Mouse (Mus musculus) heart, embryonic 11.5 days (tissue): ENCODE measurements around the gene Phf19. TPM values are rescaled to one million over a fixed set of nuclear protein-coding genes. Genes with fewer than 3 reads are reported as not detected.
A peak's percentile ranks its signal among the peaks of the same experiment; 100 is the strongest.

Source experiments
- ATAC-seq: fragments of 200-750 bp; cut with Nextera tagmentation; replicated peaks from 2 replicates; pipeline ENCODE4 v1.8.0; 2017; ENCODE audit warnings: moderate library complexity; ENCODE audit not compliant: insufficient number of reproducible peaks, low FRiP score, low TSS enrichment
- H3K27ac ChIP-seq: fragments of 300-500 bp; sonication (generic); 2 replicates; pipeline ENCODE4 v1.5.1; 2014; ENCODE audit warnings: mild to moderate bottlenecking, low read depth, low read length
- H3K27me3 ChIP-seq: fragments of 300-500 bp; sonication (generic); 2 replicates; pipeline ENCODE4 v1.6.1; 2014; ENCODE audit warnings: mild to moderate bottlenecking, low read length, mixed read lengths; ENCODE audit not compliant: control insufficient read depth, insufficient read depth
- H3K36me3 ChIP-seq: fragments of 300-500 bp; sonication (generic); 2 replicates; pipeline ENCODE4 v1.6.1; 2014; ENCODE audit warnings: mild to moderate bottlenecking, low read length, moderate library complexity, mixed read lengths; ENCODE audit not compliant: control insufficient read depth, insufficient read depth
- H3K4me1 ChIP-seq: fragments of 300-500 bp; sonication (generic); 2 replicates; pipeline ENCODE4 v1.6.1; 2014; ENCODE audit warnings: low read length; ENCODE audit not compliant: control insufficient read depth, insufficient read depth
- H3K4me2 ChIP-seq: fragments of 300-500 bp; sonication (generic); 2 replicates; pipeline ENCODE4 v1.6.1; 2014; ENCODE audit warnings: mild to moderate bottlenecking, moderate library complexity
- H3K4me3 ChIP-seq: fragments of 300-500 bp; sonication (generic); 2 replicates; pipeline ENCODE4 v1.5.1; 2014; ENCODE audit warnings: low read depth, low read length
- H3K9ac ChIP-seq: fragments of 300-500 bp; sonication (generic); 2 replicates; pipeline ENCODE4 v1.6.1; 2014; ENCODE audit warnings: mild to moderate bottlenecking, low read depth, low read length, moderate library complexity
- H3K9me3 ChIP-seq: fragments of 300-500 bp; sonication (generic); replicated peaks from 2 replicates; pipeline ENCODE4 v1.6.1; 2016; ENCODE audit warnings: low read length; ENCODE audit not compliant: control insufficient read depth
- WGBS: fragments of 180-500 bp; shearing (Covaris S2); extraction: QIAGEN DNeasy Blood & Tissue Kit; methylation state at CpG from one replicate; pipeline ENCODE4 v1.1.7; 2014; ENCODE audit not compliant: insufficient replicate concordance; 5-methylcytosine and 5-hydroxymethylcytosine counted together
- polyA plus RNA-seq: library from polyadenylated mRNA; unstranded; fragments of >200 nt; fragmentation: Nextera tagmentation; extraction: Ambion mirVana; gene quantifications from 2 replicates; pipeline ENCODE4 v1.2.1, GENCODE M21; 2014

Phf19 gene
- polyA plus RNA-seq, 1 experiment from 2014 or later, result 2.7 TPM

GRCm38 (mm10) chr2:34874816-34875345 is 38.9 kb downstream of the Phf19 start, which contains the start of gene Psmd5:
Psmd5 (minus strand) TSS chr2:34874968.
- Histone ChIP-seq H3K4me3 (peak within 1 kb of the TSS; percentile 36), H3K9me3 (no peaks in the 10 kb centered on the region), H3K36me3 (no peaks in the 10 kb centered on the region), H3K4me2 (peak within 1 kb of the TSS; percentile 68), H3K4me1 (peaks cover 11% of the 10 kb centered on the region), H3K27me3 (peaks cover 15% of the 10 kb centered on the region), H3K9ac (peak within 1 kb of the TSS; percentile 59), H3K27ac (no peak within 1 kb of the TSS)
- 7% methylated on average over 8 of the region's 8 CpGs for WGBS
- ATAC-seq, result no peak

- H3K27me3 ChIP-seq, result peaks cover 15% of the 10 kb centered on the region
- ATAC-seq, result no peak
- peak within 1 kb of the TSS; percentile 59 for H3K9ac ChIP-seq
- H3K36me3 ChIP-seq, result no peaks in the 10 kb centered on the region
- H3K9me3 ChIP-seq, result no peaks in the 10 kb centered on the region
- peak within 1 kb of the TSS; percentile 36 for H3K4me3 ChIP-seq
- H3K4me2 ChIP-seq, result peak within 1 kb of the TSS; percentile 68
- no peak within 1 kb of the TSS for H3K27ac ChIP-seq
- under 1% methylated on average over 14 of the region's 14 CpGs for WGBS
- H3K4me1 ChIP-seq, result peaks cover 18% of the 10 kb centered on the region
These were observed 39.6 kb downstream of the Phf19 start, which contains the start of gene Cutal for GRCm38 (mm10) chr2:34874271-34874670. Cutal (plus strand) TSS chr2:34874396.

- under 1% methylated on average over 67 of the region's 67 CpGs for WGBS
- peak; percentile 96 for ATAC-seq
- no peaks in the 10 kb centered on the region for H3K9me3 ChIP-seq
- peaks cover 20% of the 10 kb centered on the region for H3K4me1 ChIP-seq
- peak overlapping the region; percentile 93 for H3K27ac ChIP-seq
- no peaks in the 10 kb centered on the region for H3K36me3 ChIP-seq
- H3K4me2 ChIP-seq, result peak overlapping the region; percentile 66
- peak overlapping the region; percentile 89 for H3K4me3 ChIP-seq
- H3K9ac ChIP-seq, result peak overlapping the region; percentile 98
- H3K27me3 ChIP-seq, result peaks cover 15% of the 10 kb centered on the region
These were observed 43.0 kb downstream of the Phf19 start for GRCm38 (mm10) chr2:34870520-34871474.

- peaks cover 20% of the 10 kb centered on the region for H3K4me1 ChIP-seq
- no peaks in the 10 kb centered on the region for H3K9me3 ChIP-seq
- no peak for ATAC-seq
- H3K9ac ChIP-seq, result peak overlapping the region; percentile 62; the same call in 1 of the 2 replicates
- peak overlapping the region; percentile 89 for H3K4me3 ChIP-seq
- H3K27ac ChIP-seq, result peak overlapping the region; percentile 46
- peak overlapping the region; percentile 66 for H3K4me2 ChIP-seq
- WGBS, result 36% methylated on average over 5 of the region's 5 CpGs
- peaks cover 9% of the 10 kb centered on the region for H3K36me3 ChIP-seq
- H3K27me3 ChIP-seq, result peaks cover 12% of the 10 kb centered on the region
These were observed 44.1 kb downstream of the Phf19 start for GRCm38 (mm10) chr2:34869680-34870079.

- H3K9me3 ChIP-seq, result no peaks in the 10 kb centered on the region
- 73% methylated on average over 8 of the region's 8 CpGs for WGBS
- H3K9ac ChIP-seq, result no peak overlapping the region
- H3K27ac ChIP-seq, result no peak overlapping the region
- no peaks in the 10 kb centered on the region for H3K4me1 ChIP-seq
- no peaks in the 10 kb centered on the region for H3K27me3 ChIP-seq
- H3K4me2 ChIP-seq, result no peak overlapping the region
- H3K4me3 ChIP-seq, result no peak overlapping the region
- H3K36me3 ChIP-seq, result peaks cover 45% of the 10 kb centered on the region
- no peak for ATAC-seq
These were observed 56.1 kb downstream of the Phf19 start for GRCm38 (mm10) chr2:34857728-34858127.

- Histone ChIP-seq H3K36me3 (peaks cover 45% of the 10 kb centered on the region), H3K27ac (no peak overlapping the region), H3K27me3 (no peaks in the 10 kb centered on the region), H3K9ac (no peak overlapping the region), H3K4me2 (no peak overlapping the region), H3K4me1 (no peaks in the 10 kb centered on the region), H3K9me3 (no peaks in the 10 kb centered on the region), H3K4me3 (no peak overlapping the region)
- ATAC-seq, result no peak
- 93% methylated on average over 4 of the region's 4 CpGs for WGBS
These were observed 58.6 kb downstream of the Phf19 start for GRCm38 (mm10) chr2:34855265-34855664.

- WGBS, result 87% methylated on average over 1 of the region's 1 CpGs
- Histone ChIP-seq H3K4me2 (no peak overlapping the region), H3K4me3 (no peak overlapping the region), H3K27ac (no peak overlapping the region), H3K9ac (no peak overlapping the region), H3K36me3 (peaks cover 10% of the 10 kb centered on the region), H3K4me1 (no peaks in the 10 kb centered on the region), H3K27me3 (no peaks in the 10 kb centered on the region), H3K9me3 (no peaks in the 10 kb centered on the region)
- ATAC-seq, result no peak
These were observed 66.1 kb downstream of the Phf19 start for GRCm38 (mm10) chr2:34847702-34848101.
